Mouse (Mus musculus) layer of hippocampus, adult 9-11 months (tissue): ENCODE measurements at regions not wholly inside any gene's neighbourhood (a gene's known extent, or its start where the extent isn't known, plus 50 kb on each side); places are given as distances from the start of the nearest gene placed in this dataset.

Experiments
- DNase-seq: peaks from one replicate; pipeline ENCODE4 v3.0.0; 2022

- DNase-seq, result no peak
Measured at GRCm38 (mm10) chr10:99676557-99677098, 82.8 kb downstream of the Csl start.

DNA sequence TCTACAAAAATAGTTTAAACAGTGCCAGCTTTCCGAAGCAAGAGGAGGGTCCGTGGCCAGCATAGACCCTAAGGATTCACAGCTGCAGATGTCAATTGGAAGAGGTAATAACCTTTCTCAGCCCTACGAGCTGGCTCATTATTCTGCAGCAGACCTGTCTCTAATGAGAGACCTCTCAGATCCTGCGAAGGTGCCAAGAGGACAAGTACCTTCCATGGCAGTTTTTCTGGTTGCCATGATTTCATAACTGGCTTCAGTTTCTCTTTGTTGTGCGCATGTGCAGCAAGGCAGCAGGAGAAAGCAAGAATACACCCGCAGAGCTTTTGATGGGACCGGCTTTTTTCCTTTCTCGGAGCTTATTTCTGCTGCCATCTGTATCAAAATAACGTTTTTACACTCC, 81.4 kb downstream of the Csl start:
- DNase-seq, result peak; percentile 52

- DNase-seq, result no peak
Measured at GRCm38 (mm10) chr10:99679813-99680212, 79.6 kb downstream of the Csl start.

DNA sequence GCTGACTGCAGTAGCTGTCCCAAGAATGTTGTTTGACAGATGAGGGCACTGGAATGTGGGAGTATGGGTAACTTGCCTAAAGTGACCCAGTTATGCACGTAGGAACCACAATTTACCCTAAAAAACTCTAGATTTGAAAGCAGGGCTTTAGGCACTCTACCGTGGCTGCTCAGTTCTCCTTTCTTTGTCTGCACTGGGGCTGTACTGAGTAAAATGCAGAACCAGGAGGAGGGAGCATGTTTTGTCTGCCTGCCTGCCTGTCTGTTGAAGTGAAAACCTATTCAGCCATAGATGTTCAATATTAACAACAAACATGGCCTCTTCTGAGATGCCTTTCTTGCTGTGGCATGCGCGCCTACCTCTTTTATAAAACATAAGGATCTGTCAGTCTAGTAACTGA, 77.5 kb downstream of the Csl start:
- DNase-seq, result no peak

GRCm38 (mm10) chr10:99682350-99682749, 77.1 kb downstream of the Csl start:
- DNase-seq, result no peak

- DNase-seq, result no peak
Measured at GRCm38 (mm10) chr10:99683310-99683709, 76.1 kb downstream of the Csl start.

DNA sequence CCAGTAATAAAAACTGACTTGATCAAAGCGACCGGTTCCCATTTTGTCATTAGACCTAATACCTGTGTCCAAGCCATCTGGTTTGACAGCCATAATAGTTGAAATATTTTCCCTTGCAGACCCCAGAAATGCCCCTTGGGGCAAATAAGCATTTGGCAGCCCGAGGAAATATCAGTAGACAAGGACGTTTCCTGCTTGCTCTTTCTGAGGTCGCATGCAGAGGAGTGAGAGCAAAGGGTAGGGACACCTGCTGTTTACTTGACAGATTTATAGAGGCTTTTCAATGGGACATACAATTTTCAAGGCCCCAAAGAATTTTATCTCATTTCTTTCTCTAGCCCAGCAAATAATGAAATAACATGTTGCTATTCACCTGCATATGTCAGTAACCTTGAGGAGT, 73.5 kb downstream of the Csl start:
- no peak for DNase-seq

- no peak for DNase-seq
Measured at GRCm38 (mm10) chr10:99687011-99687410, 72.4 kb downstream of the Csl start.

GRCm38 (mm10) chr10:99697696-99698095, 61.8 kb downstream of the Csl start:
- DNase-seq, result no peak

GRCm38 (mm10) chr10:99699498-99699897, 60.0 kb downstream of the Csl start:
- no peak for DNase-seq

DNA sequence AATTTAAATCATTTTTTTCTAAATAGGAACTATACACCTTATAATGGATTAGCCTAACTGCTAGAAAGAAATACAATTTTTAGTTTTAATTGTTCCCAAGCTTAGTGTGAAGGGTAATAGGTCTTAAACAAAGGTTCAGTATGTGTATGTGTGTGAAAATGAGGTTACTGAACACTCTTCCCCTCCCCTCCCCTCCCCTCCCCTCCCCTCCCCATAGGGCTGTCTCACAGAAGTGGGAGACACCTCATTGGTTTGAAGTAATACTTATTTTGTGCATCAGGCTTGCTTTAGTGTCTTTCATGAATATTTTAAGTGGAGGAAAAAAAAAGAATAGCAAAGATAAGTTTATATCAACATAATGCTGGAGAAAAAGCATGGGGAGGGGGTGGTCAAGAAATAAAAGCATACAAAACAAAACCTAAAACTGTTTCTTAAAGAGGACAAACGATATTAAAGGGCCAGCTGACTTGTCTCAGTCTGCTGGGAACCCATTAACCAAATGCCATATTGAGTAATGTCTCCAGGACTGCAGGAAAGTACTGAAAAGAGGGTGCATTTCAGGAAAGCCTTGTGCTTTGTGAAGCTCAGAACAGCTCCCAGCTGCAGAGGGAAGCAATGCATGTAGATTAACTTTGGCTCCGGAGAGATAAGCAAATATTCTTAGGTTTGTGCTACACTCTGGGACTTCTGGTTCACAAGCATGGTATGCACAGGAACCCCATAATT, 59.2 kb downstream of the Csl start:
- DNase-seq, result no peak
